Mouse (Mus musculus) embryonic fibroblast, embryonic 13.5 days (primary cell): ENCODE measurements around the gene Spc24.

Experiments used
- CTCF ChIP-seq: IDR thresholded peaks from 2 replicates; pipeline ENCODE4 v1.5.1; 2011; ENCODE audit warnings: mild to moderate bottlenecking, control low read depth, low read length, moderate library complexity, borderline replicate concordance; ENCODE audit not compliant: insufficient read depth
- POLR2A ChIP-seq: IDR thresholded peaks from 2 replicates; pipeline ENCODE4 v1.6.1; 2011; ENCODE audit warnings: low read depth, mild to moderate bottlenecking, control low read depth, low read length, moderate library complexity

GRCm38 (mm10) chr9:21808561-21808960 lies 48.5 kb upstream of the Spc24 start:
- TF ChIP-seq CTCF (peak; percentile 42; the same call in 1 of the 2 replicates), POLR2A (no peak)
